Mouse (Mus musculus): ENCODE measurements at regions not wholly inside any gene's neighbourhood (a gene's known extent, or its start where the extent isn't known, plus 50 kb on each side); places are given as distances from the start of the nearest gene placed in this dataset.

GRCm38 (mm10) chr5:75346836-75347773 is 195.0 kb downstream of the Pdgfra start:
- H3K4me3 ChIP-seq (replicated peaks): no peak overlapping the region
- H3K4me1 ChIP-seq: no peaks in the 10 kb centered on the region
- no peaks in the 10 kb centered on the region for H3K9me3 ChIP-seq (replicated peaks)
- H3K36me3 ChIP-seq: no peaks in the 10 kb centered on the region
- no peak overlapping the region for H3K9ac ChIP-seq
- no peak overlapping the region for H3K4me2 ChIP-seq
- H3K27ac ChIP-seq: no peak overlapping the region
- ATAC-seq (replicated peaks; ENCODE audit: low FRiP score): no peak
- 75% methylated on average over 11 of the region's 11 CpGs for WGBS
- 0 out of 2 replicates have a peak, but pooled peaks cover 2% of the 10 kb centered on the region for H3K27me3 ChIP-seq

- Histone ChIP-seq H3K27me3 (0 out of 2 replicates have a peak, but pooled peaks cover 2% of the 10 kb centered on the region), H3K9me3 (replicated peaks) (no peaks in the 10 kb centered on the region), H3K36me3 (no peaks in the 10 kb centered on the region), H3K9ac (no peak overlapping the region), H3K4me2 (no peak overlapping the region), H3K27ac (no peak overlapping the region), H3K4me1 (no peaks in the 10 kb centered on the region), H3K4me3 (replicated peaks) (no peak overlapping the region)
- WGBS: 86% methylated on average over 5 of the region's 5 CpGs
- ATAC-seq (replicated peaks; ENCODE audit: low FRiP score): no peak
Observed at GRCm38 (mm10) chr5:75347774-75348116, 195.7 kb downstream of the Pdgfra start.

GRCm38 (mm10) chr5:75355266-75355665 is 203.2 kb downstream of the Pdgfra start:
- no peak overlapping the region for H3K9ac ChIP-seq
- H3K27ac ChIP-seq: no peak overlapping the region
- H3K4me1 ChIP-seq: no peaks in the 10 kb centered on the region
- no peak overlapping the region for H3K4me3 ChIP-seq (replicated peaks)
- WGBS: 64% methylated on average over 1 of the region's 1 CpGs
- ATAC-seq (replicated peaks; ENCODE audit: low FRiP score): no peak
- H3K27me3 ChIP-seq: no peaks in the 10 kb centered on the region
- no peaks in the 10 kb centered on the region for H3K36me3 ChIP-seq
- no peak overlapping the region for H3K4me2 ChIP-seq
- no peaks in the 10 kb centered on the region for H3K9me3 ChIP-seq (replicated peaks)

- Histone ChIP-seq H3K27me3 (no peaks in the 10 kb centered on the region), H3K4me1 (no peaks in the 10 kb centered on the region), H3K4me3 (replicated peaks) (no peak overlapping the region), H3K27ac (no peak overlapping the region), H3K9me3 (replicated peaks) (no peaks in the 10 kb centered on the region), H3K4me2 (no peak overlapping the region), H3K9ac (no peak overlapping the region), H3K36me3 (no peaks in the 10 kb centered on the region)
- no peak for ATAC-seq (replicated peaks; ENCODE audit: low FRiP score)
- WGBS: 74% methylated on average over 5 of the region's 5 CpGs
Observed at GRCm38 (mm10) chr5:75358869-75359268, 206.8 kb downstream of the Pdgfra start.

GRCm38 (mm10) chr5:75363832-75364231 is 210.9 kb upstream of the Kit start:
- Histone ChIP-seq H3K9me3 (replicated peaks) (no peaks in the 10 kb centered on the region), H3K4me2 (no peak overlapping the region), H3K27ac (no peak overlapping the region), H3K9ac (no peak overlapping the region), H3K36me3 (no peaks in the 10 kb centered on the region), H3K4me1 (no peaks in the 10 kb centered on the region), H3K27me3 (no peaks in the 10 kb centered on the region), H3K4me3 (replicated peaks) (no peak overlapping the region)
- ATAC-seq (replicated peaks; ENCODE audit: low FRiP score): no peak
- WGBS: 87% methylated on average over 6 of the region's 6 CpGs

GRCm38 (mm10) chr5:75367282-75367681 is 207.4 kb upstream of the Kit start:
- WGBS: 85% methylated on average over 5 of the region's 5 CpGs
- H3K4me3 ChIP-seq (replicated peaks): no peak overlapping the region
- no peak for ATAC-seq (replicated peaks; ENCODE audit: low FRiP score)

GRCm38 (mm10) chr5:75368691-75369090 is 206.0 kb upstream of the Kit start:
- Histone ChIP-seq H3K27me3 (no peaks in the 10 kb centered on the region), H3K4me1 (no peaks in the 10 kb centered on the region), H3K4me2 (no peak overlapping the region), H3K27ac (no peak overlapping the region), H3K9me3 (replicated peaks) (peaks cover 4% of the 10 kb centered on the region; the same call in 1 of the 2 replicates), H3K36me3 (no peaks in the 10 kb centered on the region), H3K9ac (no peak overlapping the region), H3K4me3 (replicated peaks) (no peak overlapping the region)
- ATAC-seq (replicated peaks; ENCODE audit: low FRiP score): no peak
- WGBS: 85% methylated on average over 5 of the region's 5 CpGs

More at GRCm38 (mm10) chr5:75367282-75367681, 207.4 kb upstream of the Kit start:
- Histone ChIP-seq H3K9ac (no peak overlapping the region), H3K36me3 (no peaks in the 10 kb centered on the region), H3K4me2 (no peak overlapping the region), H3K9me3 (replicated peaks) (peaks cover under 1% of the 10 kb centered on the region; the same call in 1 of the 2 replicates), H3K27me3 (no peaks in the 10 kb centered on the region), H3K27ac (no peak overlapping the region), H3K4me1 (no peaks in the 10 kb centered on the region)

GRCm38 (mm10) chr5:75372849-75373248 is 201.9 kb upstream of the Kit start:
- Histone ChIP-seq H3K9ac (no peak overlapping the region), H3K4me2 (no peak overlapping the region), H3K27me3 (no peaks in the 10 kb centered on the region), H3K4me1 (peaks cover 10% of the 10 kb centered on the region), H3K9me3 (replicated peaks) (peaks cover 4% of the 10 kb centered on the region; the same call in 1 of the 2 replicates), H3K27ac (no peak overlapping the region), H3K4me3 (replicated peaks) (no peak overlapping the region), H3K36me3 (no peaks in the 10 kb centered on the region)
- 66% methylated on average over 3 of the region's 3 CpGs for WGBS
- no peak for ATAC-seq (replicated peaks; ENCODE audit: low FRiP score)

- Histone ChIP-seq H3K4me2 (peak overlapping the region; percentile 32), H3K4me3 (replicated peaks) (no peak overlapping the region), H3K9me3 (replicated peaks) (0 out of 2 replicates have a peak, but pooled peaks cover under 1% of the 10 kb centered on the region), H3K27ac (no peak overlapping the region), H3K27me3 (no peaks in the 10 kb centered on the region), H3K4me1 (peaks cover 14% of the 10 kb centered on the region), H3K9ac (no peak overlapping the region), H3K36me3 (no peaks in the 10 kb centered on the region)
- 36% methylated on average over 19 of the region's 19 CpGs for WGBS
- peak; percentile 70 for ATAC-seq (replicated peaks; ENCODE audit: low FRiP score)
Observed at GRCm38 (mm10) chr5:75377311-75378300, 197.1 kb upstream of the Kit start.

- 34% methylated on average over 2 of the region's 2 CpGs for WGBS
Observed at GRCm38 (mm10) chr5:75378655-75379054, 196.1 kb upstream of the Kit start.

GRCm38 (mm10) chr5:75380340-75380739 is 194.4 kb upstream of the Kit start:
- 71% methylated on average over 1 of the region's 1 CpGs for WGBS
- Histone ChIP-seq H3K27me3 (no peaks in the 10 kb centered on the region), H3K9ac (no peak overlapping the region), H3K36me3 (no peaks in the 10 kb centered on the region), H3K4me1 (peaks cover 14% of the 10 kb centered on the region), H3K9me3 (replicated peaks) (no peaks in the 10 kb centered on the region), H3K4me2 (no peak overlapping the region), H3K4me3 (replicated peaks) (no peak overlapping the region), H3K27ac (no peak overlapping the region)
- no peak for ATAC-seq (replicated peaks; ENCODE audit: low FRiP score)

More at GRCm38 (mm10) chr5:75378655-75379054, 196.1 kb upstream of the Kit start:
- no peak for ATAC-seq (replicated peaks; ENCODE audit: low FRiP score)
- Histone ChIP-seq H3K9me3 (replicated peaks) (no peaks in the 10 kb centered on the region), H3K27ac (no peak overlapping the region), H3K27me3 (no peaks in the 10 kb centered on the region), H3K4me1 (peaks cover 14% of the 10 kb centered on the region), H3K4me2 (no peak overlapping the region), H3K36me3 (no peaks in the 10 kb centered on the region), H3K9ac (no peak overlapping the region), H3K4me3 (replicated peaks) (no peak overlapping the region)

- no peaks in the 10 kb centered on the region for H3K27me3 ChIP-seq
- H3K9me3 ChIP-seq (replicated peaks): no peaks in the 10 kb centered on the region
- H3K9ac ChIP-seq: no peak overlapping the region
- H3K36me3 ChIP-seq: no peaks in the 10 kb centered on the region
- peaks cover 10% of the 10 kb centered on the region for H3K4me1 ChIP-seq
- ATAC-seq (replicated peaks; ENCODE audit: low FRiP score): no peak
- 88% methylated on average over 3 of the region's 3 CpGs for WGBS
- no peak overlapping the region for H3K4me3 ChIP-seq (replicated peaks)
- H3K4me2 ChIP-seq: no peak overlapping the region
- no peak overlapping the region for H3K27ac ChIP-seq
Observed at GRCm38 (mm10) chr5:75382138-75382537, 192.6 kb upstream of the Kit start.
